Mouse (Mus musculus) hindbrain, embryonic 16.5 days (tissue): ENCODE results near the gene Hnrnpab. TPM values are rescaled to one million over a fixed set of nuclear protein-coding genes. Genes with fewer than 3 reads are reported as not detected.

ENCODE experiments used
- ATAC-seq: fragments of 200-750 bp; cut with Nextera tagmentation; 2 replicates; pipeline ENCODE4 v1.8.0; 2017; ENCODE audit warnings: moderate TSS enrichment, moderate library complexity
- H3K27ac ChIP-seq: fragments of 300-500 bp; sonication (generic); 2 replicates; pipeline ENCODE4 v1.5.1; 2014; ENCODE audit warnings: low read depth, mild to moderate bottlenecking, control low read depth, low read length, moderate library complexity
- H3K27me3 ChIP-seq: fragments of 300-500 bp; sonication (generic); replicated peaks from 2 replicates; pipeline ENCODE4 v1.6.1; 2014; ENCODE audit warnings: low read length; ENCODE audit not compliant: control insufficient read depth, insufficient read depth
- H3K36me3 ChIP-seq: fragments of 300-500 bp; sonication (generic); 2 replicates; pipeline ENCODE4 v1.6.1; 2014; ENCODE audit warnings: mild to moderate bottlenecking, low read length, moderate library complexity, mixed read lengths; ENCODE audit not compliant: control insufficient read depth, insufficient read depth
- H3K4me1 ChIP-seq: fragments of 300-500 bp; sonication (generic); 2 replicates; pipeline ENCODE4 v1.6.1; 2014; ENCODE audit warnings: low read depth, low read length; ENCODE audit not compliant: control insufficient read depth, insufficient read depth
- H3K4me2 ChIP-seq: fragments of 300-500 bp; sonication (generic); 2 replicates; pipeline ENCODE4 v1.6.1; 2014; ENCODE audit warnings: mild to moderate bottlenecking, low read length, control low read depth, moderate library complexity
- H3K4me3 ChIP-seq: fragments of 300-500 bp; sonication (generic); 2 replicates; pipeline ENCODE4 v1.5.1; 2014; ENCODE audit warnings: mild to moderate bottlenecking, low read length, control low read depth, moderate library complexity
- H3K9ac ChIP-seq: fragments of 300-500 bp; sonication (generic); 2 replicates; pipeline ENCODE4 v1.6.1; 2014; ENCODE audit warnings: low read depth, mild to moderate bottlenecking, control low read depth, low read length, moderate library complexity
- H3K9me3 ChIP-seq: fragments of 300-500 bp; sonication (generic); 2 replicates; pipeline ENCODE4 v1.6.1; 2014; ENCODE audit warnings: mild to moderate bottlenecking, low read length, moderate library complexity; ENCODE audit not compliant: control insufficient read depth
- WGBS: fragments of 180-500 bp; shearing (Covaris S2); extraction: QIAGEN DNeasy Blood & Tissue Kit; methylation state at CpG from one replicate; pipeline ENCODE4 v1.1.7; 2014; 5-methylcytosine and 5-hydroxymethylcytosine counted together
- polyA plus RNA-seq: library from polyadenylated mRNA; unstranded; fragments of >200 nt; fragmentation: Nextera tagmentation; extraction: Ambion mirVana; gene quantifications from 2 replicates; pipeline ENCODE4 v1.2.1, GENCODE M21; 2015

The Hnrnpab gene
- polyA plus RNA-seq, 1 experiment from 2014 or later: 221 TPM

- Histone ChIP-seq H3K9me3 (no peaks in the 10 kb centered on the region), H3K4me3 (no peak overlapping the region)
- ATAC-seq: no peak
These were observed 40.7 kb downstream of the Hnrnpab start for GRCm38 (mm10) chr11:51565951-51566350.

GRCm38 (mm10) chr11:51565062-51565461 is 41.6 kb downstream of the Hnrnpab start:
- no peaks in the 10 kb centered on the region for H3K36me3 ChIP-seq
- no peak overlapping the region for H3K9ac ChIP-seq
- no peaks in the 10 kb centered on the region for H3K27me3 ChIP-seq
- no peak overlapping the region for H3K27ac ChIP-seq
- H3K4me3 ChIP-seq: no peak overlapping the region
- H3K4me2 ChIP-seq: no peak overlapping the region
- ATAC-seq: no peak
- no peaks in the 10 kb centered on the region for H3K4me1 ChIP-seq
- H3K9me3 ChIP-seq: no peaks in the 10 kb centered on the region
- WGBS: 37% methylated on average over 3 of the region's 3 CpGs

More at GRCm38 (mm10) chr11:51565951-51566350, 40.7 kb downstream of the Hnrnpab start:
- Histone ChIP-seq H3K27ac (no peak overlapping the region), H3K4me2 (no peak overlapping the region), H3K4me1 (no peaks in the 10 kb centered on the region), H3K36me3 (no peaks in the 10 kb centered on the region), H3K27me3 (no peaks in the 10 kb centered on the region), H3K9ac (no peak overlapping the region)
- 91% methylated on average over 6 of the region's 6 CpGs for WGBS

GRCm38 (mm10) chr11:51563276-51563675 is 43.4 kb downstream of the Hnrnpab start:
- Histone ChIP-seq H3K9me3 (no peaks in the 10 kb centered on the region), H3K4me3 (no peak overlapping the region), H3K36me3 (no peaks in the 10 kb centered on the region), H3K9ac (no peak overlapping the region), H3K27ac (no peak overlapping the region), H3K4me1 (no peaks in the 10 kb centered on the region), H3K4me2 (no peak overlapping the region), H3K27me3 (no peaks in the 10 kb centered on the region)
- 88% methylated on average over 1 of the region's 1 CpGs for WGBS
- no peak for ATAC-seq

GRCm38 (mm10) chr11:51555066-51555465 is 51.6 kb downstream of the Hnrnpab start:
- ATAC-seq: no peak
- no peak overlapping the region for H3K27ac ChIP-seq
- 49% methylated on average over 2 of the region's 2 CpGs for WGBS
- no peak overlapping the region for H3K4me3 ChIP-seq
- no peaks in the 10 kb centered on the region for H3K36me3 ChIP-seq
- no peaks in the 10 kb centered on the region for H3K27me3 ChIP-seq
- H3K4me2 ChIP-seq: no peak overlapping the region
- H3K9me3 ChIP-seq: no peaks in the 10 kb centered on the region
- no peaks in the 10 kb centered on the region; the same call in 1 of the 2 replicates for H3K4me1 ChIP-seq
- no peak overlapping the region for H3K9ac ChIP-seq

- Histone ChIP-seq H3K27ac (no peak overlapping the region), H3K9ac (no peak overlapping the region), H3K9me3 (no peaks in the 10 kb centered on the region), H3K27me3 (no peaks in the 10 kb centered on the region), H3K4me2 (0 out of 2 replicates have a peak overlapping the region, but pooled peaks have one; percentile 23), H3K36me3 (no peaks in the 10 kb centered on the region), H3K4me3 (no peak overlapping the region), H3K4me1 (no peaks in the 10 kb centered on the region; the same call in 1 of the 2 replicates)
- 66% methylated on average over 7 of the region's 10 CpGs for WGBS
- no peak for ATAC-seq
These were observed 52.1 kb downstream of the Hnrnpab start for GRCm38 (mm10) chr11:51554590-51554989.

- no peak for ATAC-seq
- WGBS: 40% methylated on average over 3 of the region's 3 CpGs
- no peaks in the 10 kb centered on the region for H3K9me3 ChIP-seq
These were observed 54.6 kb downstream of the Hnrnpab start for GRCm38 (mm10) chr11:51552091-51552490.

GRCm38 (mm10) chr11:51551253-51551652 is 55.4 kb downstream of the Hnrnpab start:
- ATAC-seq: no peak
- no peak overlapping the region for H3K4me2 ChIP-seq
- H3K4me3 ChIP-seq: no peak overlapping the region
- no peaks in the 10 kb centered on the region for H3K36me3 ChIP-seq
- no peaks in the 10 kb centered on the region for H3K9me3 ChIP-seq
- no peak overlapping the region for H3K27ac ChIP-seq
- H3K9ac ChIP-seq: no peak overlapping the region
- H3K27me3 ChIP-seq: no peaks in the 10 kb centered on the region
- WGBS: 66% methylated on average over 5 of the region's 5 CpGs
- H3K4me1 ChIP-seq: no peaks in the 10 kb centered on the region; the same call in 1 of the 2 replicates

More at GRCm38 (mm10) chr11:51552091-51552490, 54.6 kb downstream of the Hnrnpab start:
- H3K27me3 ChIP-seq: no peaks in the 10 kb centered on the region
- H3K4me3 ChIP-seq: no peak overlapping the region
- H3K4me2 ChIP-seq: no peak overlapping the region
- no peak overlapping the region for H3K9ac ChIP-seq
- no peaks in the 10 kb centered on the region; the same call in 1 of the 2 replicates for H3K4me1 ChIP-seq
- H3K36me3 ChIP-seq: no peaks in the 10 kb centered on the region
- H3K27ac ChIP-seq: no peak overlapping the region

Other genes with a start within 250 kb of the Hnrnpab start
- 9.2 and 9.7 TPM in 2 replicates for gene Phykpl, start 22.1 kb downstream of the Hnrnpab start, polyA plus RNA-seq
- 98.4 and 103 TPM in 2 replicates for gene Nhp2, start 12.9 kb upstream of the Hnrnpab start, polyA plus RNA-seq
- gene Rmnd5b, start 29.0 kb upstream of the Hnrnpab start, polyA plus RNA-seq: 79.8 and 82.2 TPM in 2 replicates
- gene N4bp3, start 44.0 kb upstream of the Hnrnpab start, polyA plus RNA-seq: 31.1 and 34.1 TPM in 2 replicates
- 1.4 and 1.8 TPM in 2 replicates for gene D930048N14Rik, start 44.1 kb upstream of the Hnrnpab start, polyA plus RNA-seq
- 90.0 and 106 TPM in 2 replicates for gene 0610009B22Rik, start 82.0 kb upstream of the Hnrnpab start, polyA plus RNA-seq
- gene Sec24a, start 156.8 kb upstream of the Hnrnpab start, polyA plus RNA-seq: 12.0 and 15.0 TPM in 2 replicates
- gene Sar1b, start 156.8 kb upstream of the Hnrnpab start, polyA plus RNA-seq: 207 and 222 TPM in 2 replicates